Mouse (Mus musculus) c-Kit-positive CD71-negative TER-119-negative erythroid progenitor cells, embryonic 14.5 days (primary cell): ENCODE measurements at regions not wholly inside any gene's neighbourhood (a gene's known extent, or its start where the extent isn't known, plus 50 kb on each side); places are given as distances from the start of the nearest gene placed in this dataset.

ENCODE experiments used
- DNase-seq: peaks from one replicate; pipeline ENCODE4 v3.0.0-alpha.2; 2013; ENCODE audit warnings: low read depth

DNA sequence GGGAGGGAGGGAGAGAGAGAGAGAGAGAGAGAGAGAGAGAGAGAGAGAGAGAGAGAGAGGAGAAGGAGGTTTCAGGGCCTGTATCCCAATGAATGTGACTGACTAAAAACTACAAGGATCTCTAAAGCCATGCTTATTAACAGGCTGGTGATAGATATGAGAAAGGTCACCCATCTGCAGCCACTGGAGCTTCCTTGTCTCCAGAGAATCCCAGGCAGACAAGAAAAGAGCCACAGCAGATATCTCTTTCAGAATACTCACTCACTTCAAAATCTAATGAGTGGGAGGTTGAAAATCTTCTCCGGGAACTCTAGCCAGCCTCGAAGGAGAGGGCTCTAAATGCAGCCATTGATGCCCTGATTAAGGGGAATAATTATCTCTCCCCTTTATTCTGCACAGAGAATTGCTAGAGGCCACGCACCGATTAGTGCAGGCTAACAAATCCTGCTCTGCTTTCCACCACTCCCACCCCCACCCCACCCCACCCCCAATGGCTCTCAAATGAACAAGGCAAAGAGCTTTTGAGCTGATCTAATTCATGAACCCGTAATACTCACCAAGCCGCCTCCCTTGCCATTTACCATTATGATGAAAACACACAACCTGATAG, 189.5 kb upstream of the Sox9 start:
- DNase-seq: no peak

GRCm38 (mm10) chr11:112593821-112594220, 188.2 kb upstream of the Sox9 start:
- no peak for DNase-seq

DNA sequence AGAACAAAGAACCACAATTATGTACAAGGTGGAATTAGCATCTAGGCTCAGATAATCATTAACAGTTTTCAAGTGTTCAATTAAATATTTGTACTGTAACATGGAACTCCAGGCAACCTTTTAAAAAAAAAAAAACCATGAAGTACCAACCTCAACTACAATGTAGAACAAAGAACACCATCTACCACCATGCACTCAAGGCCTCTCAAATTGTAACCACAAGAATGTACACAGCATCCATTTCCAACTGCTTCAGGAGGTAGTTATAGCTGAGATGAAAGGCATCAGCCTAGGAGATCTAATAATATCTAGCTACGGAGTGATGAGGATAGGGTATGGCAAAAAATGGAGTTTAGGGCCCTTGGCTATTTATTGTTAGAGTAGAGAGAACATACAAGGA, 174.7 kb upstream of the Sox9 start:
- DNase-seq: no peak

GRCm38 (mm10) chr11:112609277-112609676, 172.7 kb upstream of the Sox9 start:
- DNase-seq: no peak

GRCm38 (mm10) chr11:112611073-112611472, 171.0 kb upstream of the Sox9 start:
- DNase-seq: no peak

GRCm38 (mm10) chr11:112615629-112616028, 166.4 kb upstream of the Sox9 start:
- no peak for DNase-seq

DNA sequence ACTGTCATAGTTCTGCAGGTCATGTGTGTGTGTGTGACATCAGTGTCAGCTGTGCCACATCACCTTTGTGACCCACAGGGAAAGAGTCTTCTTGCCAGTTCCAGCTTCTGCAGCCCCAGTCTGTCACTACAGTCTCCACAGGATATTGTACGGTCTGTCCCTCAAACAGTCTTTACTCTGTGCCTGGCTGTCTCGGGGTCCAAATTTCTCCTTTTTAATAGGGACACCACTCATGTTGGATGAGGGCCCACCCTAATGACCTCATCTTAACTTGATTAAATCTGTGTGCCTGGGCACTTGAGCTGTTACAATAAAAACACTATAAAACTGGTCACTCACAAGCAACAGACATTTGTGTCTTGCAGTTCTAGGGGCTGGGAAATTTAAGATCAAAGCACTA, 165.1 kb upstream of the Sox9 start:
- no peak for DNase-seq

- DNase-seq: no peak
Observed at GRCm38 (mm10) chr11:112620916-112621315, 161.1 kb upstream of the Sox9 start.

- no peak for DNase-seq
Observed at GRCm38 (mm10) chr11:112621385-112622120, 160.5 kb upstream of the Sox9 start.

DNA sequence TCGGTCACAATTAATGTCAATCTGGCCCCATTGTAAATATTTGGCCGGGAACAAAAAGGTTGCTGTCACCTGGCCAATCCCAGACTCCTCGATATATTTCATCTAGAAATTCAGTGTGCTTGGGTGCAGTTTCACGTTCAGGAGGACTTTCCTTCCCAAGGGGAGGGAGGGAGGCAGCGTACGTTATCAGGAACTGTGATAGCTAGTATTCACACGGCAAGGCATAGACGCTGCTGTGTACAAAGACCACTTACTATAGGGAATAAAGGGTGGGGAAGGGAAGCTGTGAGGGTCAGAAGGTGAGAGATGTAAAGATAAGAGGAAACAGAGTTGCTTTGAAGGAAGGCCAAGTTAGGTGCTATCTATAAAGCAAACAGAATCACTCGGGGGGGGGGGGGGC, 132.7 kb upstream of the Sox9 start:
- DNase-seq: no peak

- no peak for DNase-seq
Observed at GRCm38 (mm10) chr11:112657410-112658159, 124.4 kb upstream of the Sox9 start.

DNA sequence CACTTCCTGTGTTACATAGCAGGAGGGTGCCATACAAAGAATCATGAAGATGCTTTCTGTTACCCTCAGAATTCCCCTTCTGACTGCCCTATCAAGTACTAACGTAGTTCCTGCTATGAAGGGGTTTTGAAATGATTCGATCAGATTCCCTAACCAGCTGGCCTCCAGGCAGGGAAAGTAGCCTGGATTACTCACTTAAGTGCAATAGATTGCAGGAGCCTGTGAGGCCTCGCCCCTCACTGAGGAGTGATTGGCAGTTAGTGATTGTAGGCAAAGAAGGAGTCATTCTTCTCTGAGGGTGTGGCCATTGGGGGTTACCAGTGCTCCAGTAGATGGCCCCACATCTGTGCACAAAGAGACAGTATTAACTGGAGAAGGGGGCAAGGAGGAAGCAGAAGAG, 122.1 kb upstream of the Sox9 start:
- DNase-seq: no peak

- no peak for DNase-seq
Observed at GRCm38 (mm10) chr11:112661426-112661825, 120.6 kb upstream of the Sox9 start.

GRCm38 (mm10) chr11:112667311-112667710, 114.7 kb upstream of the Sox9 start:
- no peak for DNase-seq

DNA sequence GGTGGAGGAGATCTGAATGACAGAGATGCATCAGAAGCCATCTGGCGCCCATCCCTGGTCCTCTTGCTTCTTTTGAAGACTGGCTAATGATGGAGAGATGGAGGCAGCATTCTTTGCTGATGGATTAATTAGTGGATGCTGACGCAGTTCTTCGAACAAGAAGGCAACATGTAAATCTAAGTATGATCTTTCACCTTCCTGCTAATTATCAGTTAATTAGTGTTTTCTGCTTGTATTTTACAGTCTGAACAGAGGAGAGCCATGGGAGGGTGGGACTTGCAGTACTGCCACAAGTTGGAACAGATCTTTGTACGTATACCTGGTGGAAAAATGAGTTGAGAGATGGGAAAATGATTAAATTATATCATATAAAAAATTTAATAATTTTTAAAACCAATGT, 109.9 kb upstream of the Sox9 start:
- DNase-seq: no peak

- DNase-seq: no peak
Observed at GRCm38 (mm10) chr11:112690047-112690446, 92.0 kb upstream of the Sox9 start.

- no peak for DNase-seq
Observed at GRCm38 (mm10) chr11:112706091-112706490, 75.9 kb upstream of the Sox9 start.

DNA sequence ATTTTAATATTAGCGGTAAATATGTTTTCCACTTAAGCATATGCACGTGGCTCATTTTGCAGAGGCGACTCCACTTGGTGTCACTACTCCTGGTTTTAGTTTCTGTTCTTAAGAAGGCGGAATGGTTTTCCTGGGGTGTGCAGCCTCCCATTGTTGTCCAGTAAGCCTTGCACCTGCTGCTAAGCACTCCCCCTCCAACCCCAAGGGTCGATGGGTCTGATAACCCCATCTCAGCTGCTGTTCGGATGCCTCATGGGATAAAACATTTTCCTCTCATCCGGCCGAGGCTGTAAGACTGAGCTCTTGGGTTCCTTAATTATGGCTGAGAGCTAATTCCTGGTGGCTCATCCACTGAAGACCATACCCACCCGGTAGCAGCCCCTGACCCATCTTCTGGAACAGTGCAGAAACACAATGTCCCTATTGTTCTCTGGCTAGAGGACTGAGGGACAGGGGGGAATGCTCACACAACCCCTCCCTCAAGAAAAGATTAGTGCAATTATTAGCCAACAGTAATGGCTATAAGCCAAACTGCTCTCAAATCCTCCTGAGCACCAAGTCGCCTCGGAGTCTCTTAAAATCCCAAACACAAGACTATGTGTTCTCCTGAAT, 73.8 kb upstream of the Sox9 start:
- no peak for DNase-seq

DNA sequence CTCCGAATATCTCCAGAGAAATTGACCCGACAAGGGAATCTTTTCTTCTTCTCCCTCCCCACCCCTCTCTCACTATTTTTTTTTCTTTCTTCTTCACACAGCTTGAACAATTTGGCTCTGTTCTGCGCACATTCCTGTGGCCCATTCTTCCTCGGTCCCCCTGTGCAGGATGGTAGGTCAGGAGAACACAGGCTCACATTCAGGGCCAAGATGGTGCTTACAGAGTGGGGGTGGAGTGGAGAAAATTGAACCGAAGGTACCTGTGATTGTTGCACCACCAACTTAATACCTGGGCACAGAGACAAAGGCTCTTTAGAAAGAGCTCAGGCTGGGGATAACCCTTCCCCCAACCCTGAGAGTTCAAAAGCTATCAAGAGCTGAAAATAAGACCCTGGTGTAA, 70.4 kb upstream of the Sox9 start:
- DNase-seq: no peak

DNA sequence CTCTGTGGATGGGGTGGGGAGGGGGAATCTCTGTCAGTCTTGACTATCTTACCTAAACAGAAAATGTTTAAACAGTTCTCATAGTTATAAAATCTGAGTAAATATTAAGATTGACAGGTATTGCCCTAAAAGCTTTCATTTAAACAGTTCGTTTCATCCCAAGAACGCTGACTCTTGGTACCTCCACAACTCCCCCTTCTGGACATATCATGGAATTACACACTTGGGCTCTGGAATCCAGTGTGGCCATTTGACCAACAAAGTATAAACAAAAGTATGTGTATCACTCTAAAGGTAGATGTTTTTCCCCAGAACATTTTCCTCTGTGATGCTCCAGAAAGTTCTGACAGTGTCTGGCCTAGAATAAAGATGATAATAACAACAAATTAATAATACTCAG, 63.5 kb upstream of the Sox9 start:
- no peak for DNase-seq

DNA sequence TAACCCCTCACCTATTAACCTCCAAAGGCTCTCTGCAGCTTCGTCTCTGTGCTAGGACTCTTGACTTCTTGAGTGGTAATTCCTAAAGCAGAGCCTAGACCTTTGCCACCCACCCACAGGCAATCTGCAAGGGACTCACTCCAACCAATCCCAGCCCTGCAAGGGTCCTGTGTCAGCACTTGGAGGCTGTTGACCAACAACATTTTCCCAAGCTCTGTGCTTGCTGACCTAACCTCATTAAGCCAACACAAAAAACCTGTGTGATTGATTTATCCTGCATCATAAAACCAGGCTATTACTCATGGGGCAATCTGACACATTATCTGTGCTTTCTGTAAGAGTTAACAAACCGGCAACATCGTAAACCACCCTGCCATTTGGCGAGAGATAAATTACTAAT, 61.4 kb upstream of the Sox9 start:
- DNase-seq: no peak

DNA sequence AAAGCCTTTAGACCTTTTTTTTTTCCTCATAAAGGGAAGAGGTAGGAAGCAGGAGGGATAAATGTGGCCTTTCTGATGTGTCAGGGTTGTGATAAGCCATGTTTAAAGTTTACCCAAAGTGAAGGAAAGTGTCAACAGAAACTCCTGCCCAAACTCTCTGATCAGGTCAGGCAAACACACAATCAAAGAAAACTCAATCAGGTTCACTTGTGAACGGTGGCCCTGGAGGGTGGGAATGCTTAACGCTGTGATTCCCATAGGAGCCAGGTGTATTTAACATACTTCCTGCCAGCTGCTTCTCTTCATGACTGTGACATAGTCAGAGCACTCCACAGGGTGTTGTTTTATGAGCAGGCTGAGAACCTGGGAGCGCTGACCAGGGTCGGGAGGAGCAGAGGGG, 59.1 kb upstream of the Sox9 start:
- DNase-seq: no peak
